Mouse (Mus musculus) kidney, postnatal 4 days (tissue): ENCODE data around the gene Stag1.
A peak's percentile ranks its signal among the peaks of the same experiment; 100 is the strongest.
"Not testable (repeated sequence)": the region's sequence is repeated elsewhere in the genome, so short reads cannot be mapped to it uniquely, and the experiment has no call there.

ENCODE experiments used
- DNase-seq, 2 experiments: peaks; one replicate each; pipeline ENCODE4 v3.0.0; 2021; ENCODE audit warnings: mixed read lengths in 2 of 2

Gene Stag1

GRCm38 (mm10) chr9:100685769-100686487, 88.3 kb downstream of the Stag1 start:
- DNase-seq: peak; percentile 17 to 37

DNA sequence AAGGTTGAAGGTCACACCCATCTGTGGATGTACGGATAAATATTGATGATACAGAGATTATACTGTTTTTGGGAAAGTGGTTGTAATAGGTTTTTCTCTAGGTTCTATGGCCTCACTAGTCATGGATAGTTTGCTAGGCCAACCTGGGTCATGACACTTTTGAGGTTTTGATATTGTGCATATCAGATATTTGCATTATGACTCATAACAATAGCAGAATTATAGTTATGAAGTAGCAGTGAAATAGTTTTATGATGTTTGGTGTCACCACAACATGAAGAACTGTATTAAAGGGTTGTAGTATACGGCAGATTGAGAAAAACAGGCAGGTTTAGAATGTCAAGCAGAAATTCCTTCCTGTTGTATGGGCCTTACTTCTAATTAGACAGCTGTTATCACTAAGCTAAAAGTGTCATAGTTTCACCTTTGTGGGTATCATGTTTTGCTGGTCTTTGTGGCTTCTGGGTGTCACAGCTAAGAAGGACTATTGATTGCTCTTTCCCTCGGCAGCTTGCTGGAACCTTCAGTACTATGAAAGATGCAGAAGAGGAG, 92.2 kb downstream of the Stag1 start:
- no peak for DNase-seq

- DNase-seq: no peak
Measured at GRCm38 (mm10) chr9:100692239-100692638, 94.6 kb downstream of the Stag1 start.

GRCm38 (mm10) chr9:100696537-100696936, 98.9 kb downstream of the Stag1 start:
- no peak for DNase-seq

GRCm38 (mm10) chr9:100707644-100708043, 110.0 kb downstream of the Stag1 start:
- DNase-seq: no peak

DNA sequence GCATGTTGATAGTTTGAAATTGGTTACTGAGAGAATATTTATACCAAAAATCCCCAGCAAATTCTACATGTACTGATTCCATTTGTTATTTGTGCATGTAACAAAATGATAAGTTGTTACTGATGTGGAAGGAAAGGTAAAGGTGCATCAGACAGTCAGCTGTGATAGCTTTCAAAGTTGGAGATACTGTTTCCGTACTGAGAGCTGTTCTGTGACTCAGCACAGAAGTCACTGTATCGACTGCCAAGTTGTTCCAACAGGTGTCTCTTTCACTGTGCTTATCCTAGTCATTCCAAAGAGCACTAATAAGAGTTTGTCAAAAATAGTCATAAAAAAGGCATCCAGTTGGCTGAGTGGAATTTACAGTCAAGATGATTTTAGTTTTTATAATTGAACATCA, 114.1 kb downstream of the Stag1 start:
- no peak for DNase-seq

GRCm38 (mm10) chr9:100724832-100725231, 127.2 kb downstream of the Stag1 start:
- not testable (repeated sequence) for DNase-seq

DNA sequence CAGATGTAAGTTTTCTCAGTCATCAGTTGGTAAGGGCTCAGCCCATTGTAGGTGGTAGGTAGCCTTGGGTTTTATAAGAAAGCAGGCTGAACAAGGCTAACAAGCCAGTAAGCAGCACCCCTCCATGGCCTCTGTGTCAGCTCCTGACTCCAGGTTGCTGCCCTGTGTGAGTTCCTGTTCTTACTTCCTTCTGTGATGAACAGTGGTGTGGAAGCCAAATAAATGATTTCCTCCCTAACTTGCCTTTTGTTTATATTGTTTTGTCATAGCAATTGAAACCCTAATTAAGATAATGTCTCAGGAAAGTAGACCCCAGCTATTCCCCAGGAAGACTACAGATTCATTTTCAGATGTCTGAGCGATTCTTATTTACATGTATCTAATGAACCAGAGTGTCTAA, 134.2 kb downstream of the Stag1 start:
- DNase-seq: no peak

- no peak for DNase-seq
Measured at GRCm38 (mm10) chr9:100733907-100734440, 136.4 kb downstream of the Stag1 start.

DNA sequence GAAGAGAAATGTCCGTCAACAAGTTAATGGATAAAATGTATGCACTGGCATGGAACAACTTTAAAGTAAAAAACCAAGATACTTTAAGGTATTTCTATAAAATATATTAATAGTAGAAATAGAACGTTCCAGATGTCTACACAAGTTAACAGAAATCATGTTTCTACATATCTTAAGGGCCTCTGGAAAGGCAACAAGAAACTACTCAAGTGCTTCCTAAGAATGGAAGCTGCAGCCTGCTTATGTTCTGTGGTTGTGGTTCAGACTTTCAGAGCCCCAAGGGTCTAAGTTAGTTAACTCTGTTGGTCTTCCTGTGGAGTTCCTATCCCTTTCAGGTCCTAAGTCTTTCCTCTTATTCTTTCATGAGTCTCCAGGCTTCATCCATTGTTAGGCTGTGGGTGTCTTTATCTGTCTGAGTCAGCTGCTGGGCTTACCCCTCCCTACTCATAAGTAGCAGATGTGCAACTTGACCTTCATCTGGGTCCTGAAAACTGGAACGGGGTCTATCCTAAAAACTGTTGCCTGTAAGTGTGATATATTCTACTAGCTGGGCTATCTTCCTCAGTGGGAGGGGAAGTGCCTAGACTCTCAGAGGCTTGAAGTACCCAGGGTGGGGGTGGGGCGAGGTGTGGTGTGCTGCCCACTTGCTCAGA, 138.5 kb downstream of the Stag1 start:
- no peak for DNase-seq

DNA sequence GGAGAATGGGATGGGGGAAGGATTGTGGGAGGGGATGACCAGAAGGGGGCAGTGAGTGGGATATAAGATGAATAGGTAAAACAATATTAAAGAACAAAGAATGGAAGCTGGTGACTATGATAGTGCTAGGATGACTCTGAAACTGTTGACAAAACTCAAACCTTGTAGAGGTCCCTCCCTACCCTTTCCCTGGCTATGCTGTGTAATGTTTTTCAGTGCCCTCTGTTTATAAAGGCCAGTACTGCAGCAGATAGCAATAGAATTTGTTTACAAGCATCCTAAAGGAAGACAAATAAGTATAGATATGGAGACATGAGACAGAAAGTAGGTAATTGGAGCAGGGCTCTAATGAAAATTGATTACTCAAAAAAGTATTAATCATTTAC, 139.0 kb downstream of the Stag1 start:
- DNase-seq: no peak

DNA sequence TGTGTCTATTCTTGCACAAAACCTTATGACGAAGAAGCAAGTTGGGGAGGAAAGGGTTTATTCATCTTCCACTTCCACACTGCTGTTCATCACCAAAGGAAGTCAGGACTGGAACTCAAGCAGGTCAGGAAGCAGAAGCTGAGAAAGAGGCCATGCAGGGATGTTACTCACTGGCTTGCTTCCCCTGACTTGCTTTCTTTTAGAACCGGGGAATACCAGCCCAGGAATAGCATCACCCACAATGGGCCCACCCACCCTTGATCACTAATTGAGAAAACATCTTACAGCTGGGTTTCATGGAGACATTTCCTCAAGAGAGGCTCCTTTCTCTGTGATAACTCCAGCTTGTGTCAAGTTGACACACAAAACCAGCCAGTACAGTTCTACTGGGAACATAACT, 179.6 kb downstream of the Stag1 start:
- not testable (repeated sequence) for DNase-seq

GRCm38 (mm10) chr9:100865984-100866383, 268.4 kb downstream of the Stag1 start:
- no peak for DNase-seq

- DNase-seq: no peak
Measured at GRCm38 (mm10) chr9:100869635-100870034, 272.0 kb downstream of the Stag1 start.

DNA sequence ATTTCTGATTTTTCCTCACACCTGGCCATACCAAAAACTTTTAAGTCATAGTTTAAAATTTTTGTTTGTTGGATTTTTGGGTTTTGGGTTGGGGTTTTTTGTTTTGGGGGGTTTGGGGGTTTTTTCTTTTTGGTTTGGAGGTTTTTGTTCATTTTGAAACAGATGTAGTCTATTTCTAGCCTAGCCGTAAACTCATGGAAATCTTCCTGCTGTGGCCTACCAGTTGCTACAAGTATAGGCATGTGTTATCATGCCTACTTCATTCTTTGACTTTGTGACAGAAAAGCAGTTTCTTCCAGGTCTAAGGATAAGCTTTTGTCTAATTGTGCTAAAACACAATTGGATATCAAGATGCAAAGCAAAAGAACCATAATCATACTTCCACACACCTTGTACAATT, 298.5 kb downstream of the Stag1 start:
- DNase-seq: no peak

GRCm38 (mm10) chr9:100898042-100898441, 300.4 kb downstream of the Stag1 start:
- no peak for DNase-seq

GRCm38 (mm10) chr9:100910352-100910751, 312.8 kb downstream of the Stag1 start:
- DNase-seq: peak; percentile 7 to 19

- DNase-seq: peak; percentile 26 to 35
Measured at GRCm38 (mm10) chr9:100917111-100917510, 319.5 kb downstream of the Stag1 start.

DNA sequence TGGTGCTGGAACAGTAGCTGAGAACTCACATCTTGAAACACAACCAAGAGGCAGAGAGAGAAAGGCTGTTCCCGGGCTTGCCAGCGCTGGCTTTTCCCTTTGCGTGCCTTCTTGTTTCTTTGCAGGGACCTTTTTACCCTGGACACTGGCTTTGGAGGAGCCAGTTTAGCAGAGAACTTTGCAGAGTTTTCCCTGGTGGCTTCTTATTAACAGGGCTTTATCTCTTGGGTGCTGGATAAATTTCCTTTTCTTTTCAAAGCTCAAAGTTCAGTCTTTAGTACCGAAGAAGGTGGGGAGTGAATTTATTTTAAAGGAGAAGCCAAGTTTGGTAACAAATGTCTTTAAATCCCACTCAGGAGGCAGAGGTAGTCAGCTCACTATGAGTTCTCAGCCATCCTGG, 329.0 kb downstream of the Stag1 start:
- no peak for DNase-seq

DNA sequence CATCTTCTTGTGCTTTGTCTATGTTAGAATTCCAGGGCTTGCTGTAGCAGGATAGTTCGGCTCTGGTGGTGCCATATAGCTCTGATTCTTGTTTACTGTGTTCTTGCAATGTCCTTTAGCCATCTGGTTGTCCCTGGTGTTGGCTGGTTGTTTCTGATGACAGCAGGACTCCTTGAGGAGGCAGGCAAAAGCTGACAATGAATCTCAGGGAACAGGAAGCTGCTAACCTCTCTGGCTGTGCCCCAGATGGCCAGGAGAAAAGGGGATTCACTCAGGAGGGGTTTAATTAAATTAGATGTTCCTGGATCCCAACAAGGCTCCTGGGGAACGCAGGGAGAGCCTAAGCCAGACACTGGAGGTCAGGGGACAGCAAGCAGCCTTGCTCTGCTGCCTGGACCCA, 344.4 kb downstream of the Stag1 start:
- no peak for DNase-seq

- DNase-seq: no peak
Measured at GRCm38 (mm10) chr9:100944677-100945365, 347.2 kb downstream of the Stag1 start.

- peak; percentile 12 to 31 for DNase-seq
Measured at GRCm38 (mm10) chr9:100951481-100951880, 353.9 kb downstream of the Stag1 start.

GRCm38 (mm10) chr9:100962903-100963427, 365.4 kb downstream of the Stag1 start:
- no peak for DNase-seq
